Mouse (Mus musculus): ENCODE results near the gene Ung.

Ung gene

GRCm38 (mm10) chr5:114130211-114130605 is at the start of gene Ung:
Gene Ung, plus strand, starts transcription at chr5:114130386.
- in situ Hi-C loops (cut with MboI, MseI): no loop called here

- in situ Hi-C loops (cut with MboI, MseI): no loop called here
Observed at GRCm38 (mm10) chr5:114085501-114085900, 44.7 kb upstream of the Ung start.

GRCm38 (mm10) chr5:114087875-114088480 is 42.2 kb upstream of the Ung start:
- in situ Hi-C loops (cut with MboI, MseI): no loop called here

- in situ Hi-C loops (cut with MboI, MseI): no loop called here
Observed at GRCm38 (mm10) chr5:114090421-114091013, 39.7 kb upstream of the Ung start.

GRCm38 (mm10) chr5:114091057-114091807 is 39.0 kb upstream of the Ung start, which contains the start of gene Svop:
Gene Svop, minus strand, starts transcription at chr5:114091570.
- in situ Hi-C loops (cut with MboI, MseI): no loop called here

GRCm38 (mm10) chr5:114099709-114100389 is 30.3 kb upstream of the Ung start:
- in situ Hi-C loops (cut with MboI, MseI): no loop called here

GRCm38 (mm10) chr5:114100390-114101099 is 29.6 kb upstream of the Ung start:
- in situ Hi-C loops (cut with MboI, MseI): no loop called here

- in situ Hi-C loops (cut with MboI, MseI): no loop called here
Observed at GRCm38 (mm10) chr5:114101873-114102272, 28.3 kb upstream of the Ung start.

GRCm38 (mm10) chr5:114102807-114103206 is 27.4 kb upstream of the Ung start:
- in situ Hi-C loops (cut with MboI, MseI): no loop called here

- in situ Hi-C loops (cut with MboI, MseI): no loop called here
Observed at GRCm38 (mm10) chr5:114106391-114106935, 23.7 kb upstream of the Ung start.

- in situ Hi-C loops (cut with MboI, MseI): no loop called here
Observed at GRCm38 (mm10) chr5:114113334-114113733, 16.9 kb upstream of the Ung start.

GRCm38 (mm10) chr5:114115030-114115429 is 15.2 kb upstream of the Ung start:
- in situ Hi-C loops (cut with MboI, MseI): no loop called here

- in situ Hi-C loops (cut with MboI, MseI): no loop called here
Observed at GRCm38 (mm10) chr5:114116586-114116985, 13.6 kb upstream of the Ung start.

- in situ Hi-C loops (cut with MboI, MseI): no loop called here
Observed at GRCm38 (mm10) chr5:114119806-114120205, 10.4 kb upstream of the Ung start.

- in situ Hi-C loops (cut with MboI, MseI): no loop called here
Observed at GRCm38 (mm10) chr5:114126008-114126407, 4.2 kb upstream of the Ung start.

- in situ Hi-C loops (cut with MboI, MseI): no loop called here
Observed at GRCm38 (mm10) chr5:114126499-114127244, 3.5 kb upstream of the Ung start.

GRCm38 (mm10) chr5:114127374-114128349 is 2.5 kb upstream of the Ung start, which contains the start of gene Alkbh2:
Gene Alkbh2, minus strand, starts transcription at chr5:114128218.
- in situ Hi-C loops (cut with MboI, MseI): no loop called here

- in situ Hi-C loops (cut with MboI, MseI): no loop called here
Observed at GRCm38 (mm10) chr5:114129550-114130210, 506 bp upstream of the Ung start.
